Mouse (Mus musculus) liver, embryonic 14.5 days (tissue): ENCODE results near the gene Phtf2. TPM values are rescaled to one million over a fixed set of nuclear protein-coding genes. Genes with fewer than 3 reads are reported as not detected.

Experiments
- ATAC-seq: fragments of 200-750 bp; cut with Nextera tagmentation; 2 replicates; pipeline ENCODE4 v1.8.0; 2017; ENCODE audit warnings: moderate number of reproducible peaks, mild to moderate bottlenecking, moderate library complexity; ENCODE audit not compliant: insufficient read depth
- DNase-seq, 3 experiments: peaks; one replicate each; pipeline ENCODE4 v3.0.0-alpha.2; 2012 to 2013; ENCODE audit warnings: low read depth in 3 of 3, low spot score in 3 of 3
- H3K27ac ChIP-seq: fragments of 300-500 bp; sonication (generic); 2 replicates; pipeline ENCODE4 v1.5.1; 2014; ENCODE audit warnings: moderate library complexity, mild to moderate bottlenecking, control low read depth, inconsistent platforms
- H3K27me3 ChIP-seq: fragments of 300-500 bp; sonication (generic); 2 replicates; pipeline ENCODE4 v1.6.1; 2014; ENCODE audit warnings: mild to moderate bottlenecking, low read length, moderate library complexity; ENCODE audit not compliant: control insufficient read depth, insufficient read depth
- H3K36me3 ChIP-seq: fragments of 300-500 bp; sonication (generic); replicated peaks from 2 replicates; pipeline ENCODE4 v1.6.1; 2014; ENCODE audit warnings: low read depth; ENCODE audit not compliant: control insufficient read depth, insufficient read depth
- H3K4me1 ChIP-seq, 2 experiments: fragments of 200-500 bp in 1 of 2; fragments of 300-500 bp in 1 of 2; sonication (generic) in 1 of 2; replicated peaks; 2 replicates each; pipeline ENCODE4 v1.6.1; 2012 to 2014; ENCODE audit warnings: antibody characterized with exemption in 1 of 2, inconsistent platforms in 1 of 2, low read length in 1 of 2; ENCODE audit not compliant: control insufficient read depth in 2 of 2, insufficient read depth in 2 of 2
- H3K4me2 ChIP-seq: fragments of 300-500 bp; sonication (generic); 2 replicates; pipeline ENCODE4 v1.6.1; 2014; ENCODE audit warnings: low read depth, mild to moderate bottlenecking, control low read depth, moderate library complexity
- H3K4me3 ChIP-seq, 2 experiments: fragments of 200-500 bp in 1 of 2; fragments of 300-500 bp in 1 of 2; sonication (generic) in 1 of 2; 2 replicates each; pipeline ENCODE4 v1.5.1; 2012 to 2014; ENCODE audit warnings: low read depth in 2 of 2, low read length in 2 of 2, mild to moderate bottlenecking in 2 of 2, control low read depth in 1 of 2, inconsistent platforms in 1 of 2, moderate library complexity in 1 of 2; ENCODE audit not compliant: insufficient read depth in 1 of 2
- H3K9ac ChIP-seq: fragments of 300-500 bp; sonication (generic); replicated peaks from 2 replicates; pipeline ENCODE4 v1.6.1; 2014; ENCODE audit warnings: mild to moderate bottlenecking, control low read depth, moderate library complexity
- H3K9me3 ChIP-seq: fragments of 300-500 bp; sonication (generic); 2 replicates; pipeline ENCODE4 v1.6.1; 2016; ENCODE audit warnings: low read length, mixed read lengths; ENCODE audit not compliant: control insufficient read depth
- CTCF ChIP-seq: IDR thresholded peaks from 2 replicates; pipeline ENCODE4 v1.5.1; 2016; ENCODE audit warnings: antibody characterized with exemption, low read depth, control low read depth
- EP300 ChIP-seq: IDR thresholded peaks from 2 replicates; pipeline ENCODE4 v1.6.1; 2016; ENCODE audit warnings: antibody characterized with exemption, low read depth
- WGBS: fragments of 180-500 bp; shearing (Covaris S2); extraction: QIAGEN DNeasy Blood & Tissue Kit; methylation state at CpG from one replicate; pipeline ENCODE4 v1.1.7; 2014; ENCODE audit not compliant: insufficient replicate concordance; 5-methylcytosine and 5-hydroxymethylcytosine counted together
- polyA plus RNA-seq, 2 experiments: library from polyadenylated mRNA; depleted of rRNA in 1 of 2; stranded (reverse) in 1 of 2; unstranded in 1 of 2; fragments of >200 nt; fragmentation: Nextera tagmentation in 1 of 2; extraction: Ambion mirVana in 1 of 2; gene quantifications; 2 replicates each; pipeline versions ENCODE4 v1.2.1 to v1.2.3; 2012 to 2014

Gene Phtf2
- polyA plus RNA-seq, 2 experiments, result 2.9 to 5.5 TPM

- H3K4me3 ChIP-seq, result no peak overlapping the region
- peaks cover 15% of the 10 kb centered on the region in 2 experiments for H3K4me1 ChIP-seq
- H3K9me3 ChIP-seq, result no peaks in the 10 kb centered on the region
- TF ChIP-seq CTCF (no peak), EP300 (no peak)
- H3K4me2 ChIP-seq, result no peak overlapping the region
- H3K9ac ChIP-seq, result no peak overlapping the region
- DNase-seq, result peak in 2 of 3 experiments; percentile 34 to 36
- peaks cover 32% of the 10 kb centered on the region for H3K36me3 ChIP-seq
- no peak overlapping the region; the same call in 1 of the 2 replicates for H3K27ac ChIP-seq
- ATAC-seq, result peak; percentile 56; the same call in 1 of the 2 replicates
- WGBS, result 58% methylated on average over 7 of the region's 7 CpGs
- H3K27me3 ChIP-seq, result no peaks in the 10 kb centered on the region
Observed at GRCm38 (mm10) chr5:20906191-20906590, 24.3 kb upstream of the Phtf2 start.

- Histone ChIP-seq H3K27ac (no peak overlapping the region), H3K9me3 (no peaks in the 10 kb centered on the region), H3K4me1 (peaks cover 15% of the 10 kb centered on the region in 2 experiments), H3K9ac (no peak overlapping the region), H3K4me3 (no peak overlapping the region), H3K27me3 (no peaks in the 10 kb centered on the region), H3K36me3 (peaks cover 35% of the 10 kb centered on the region), H3K4me2 (peak overlapping the region; percentile 15)
- 28% methylated on average over 2 of the region's 2 CpGs for WGBS
- TF ChIP-seq EP300, result 0 out of 2 replicates have a peak, but pooled peaks have one; percentile 22
- TF ChIP-seq CTCF, result no peak
- no peak for DNase-seq
- no peak for ATAC-seq
Observed at GRCm38 (mm10) chr5:20905437-20905836, 23.5 kb upstream of the Phtf2 start.

GRCm38 (mm10) chr5:20904647-20905046 lies 22.7 kb upstream of the Phtf2 start:
- Histone ChIP-seq H3K27ac (peak overlapping the region; percentile 24), H3K4me1 (peaks cover 15% of the 10 kb centered on the region in 2 experiments)
- peak; percentile 39; the same call in 1 of the 2 replicates for ATAC-seq

GRCm38 (mm10) chr5:20897446-20898167 lies 15.7 kb upstream of the Phtf2 start:
- H3K9me3 ChIP-seq, result no peaks in the 10 kb centered on the region
- H3K9ac ChIP-seq, result peak overlapping the region; percentile 23; the same call in 1 of the 2 replicates
- H3K27ac ChIP-seq, result peak overlapping the region; percentile 91
- H3K4me2 ChIP-seq, result peak overlapping the region; percentile 74
- peak; percentile 79 to 87 (median 85) for DNase-seq
- 17% methylated on average over 2 of the region's 2 CpGs for WGBS
- TF ChIP-seq EP300 (peak; percentile 97), CTCF (no peak)
- H3K27me3 ChIP-seq, result no peaks in the 10 kb centered on the region
- peaks cover 26 to 28% of the 10 kb centered on the region in 2 experiments for H3K4me1 ChIP-seq
- peaks cover 37% of the 10 kb centered on the region for H3K36me3 ChIP-seq
- peak; percentile 99 for ATAC-seq
- peak overlapping the region in 1 of 2 experiments; percentile 21; a peak in 1 of 4 replicates for H3K4me3 ChIP-seq

More at GRCm38 (mm10) chr5:20904647-20905046, 22.7 kb upstream of the Phtf2 start:
- no peak overlapping the region for H3K4me3 ChIP-seq
- no peak overlapping the region for H3K4me2 ChIP-seq
- 0 out of 2 replicates have a peak overlapping the region, but pooled peaks have one; percentile 2 for H3K9ac ChIP-seq
- TF ChIP-seq EP300, result 0 out of 2 replicates have a peak, but pooled peaks have one; percentile 8
- no peak for TF ChIP-seq CTCF
- H3K27me3 ChIP-seq, result no peaks in the 10 kb centered on the region
- H3K9me3 ChIP-seq, result no peaks in the 10 kb centered on the region
- H3K36me3 ChIP-seq, result peaks cover 38% of the 10 kb centered on the region
- WGBS, result 41% methylated on average over 2 of the region's 2 CpGs
- no peak for DNase-seq

- Histone ChIP-seq H3K4me3 (peak overlapping the region; percentile 39 to 70), H3K9ac (peak overlapping the region; percentile 93), H3K4me2 (peak overlapping the region; percentile 99), H3K9me3 (no peaks in the 10 kb centered on the region), H3K4me1 (peaks cover 12 to 19% of the 10 kb centered on the region in 2 experiments), H3K27ac (no peak overlapping the region), H3K27me3 (no peaks in the 10 kb centered on the region), H3K36me3 (no peaks in the 10 kb centered on the region; the same call in 1 of the 2 replicates)
- DNase-seq (no peak), ATAC-seq (no peak)
- WGBS, result 59% methylated on average over 4 of the region's 4 CpGs
- no peak for TF ChIP-seq CTCF
- no peak for TF ChIP-seq EP300
Observed at GRCm38 (mm10) chr5:20884036-20884620, 2.2 kb upstream of the Phtf2 start.
